Comparison of ENCODE assay signal across 10 mouse cellular contexts in genomic region chr8:111853219-111853618, GRCm38 (mm10). TPM values are rescaled to one million over a fixed set of nuclear protein-coding genes. Genes with fewer than 3 reads are reported as not detected.
DNase-seq lines count a peak whose midpoint lies in the region; ATAC-seq and TF ChIP-seq lines count a peak whose summit lies in the region.
"Not testable (repeated sequence)": the region's sequence is repeated elsewhere in the genome, so short reads cannot be mapped to it uniquely, and the experiment has no call there.
"Had no signal": no experiment of that assay in that cellular context is flagged by ENCODE, and none has a peak within 500 bp of the region (broad histone marks: within the 10 kb centered on the region; RNA-seq: fewer than 3 reads in every experiment).

No protein-coding gene starts in this region.

- not testable (repeated sequence) for TF ChIP-seq CTCF in ES-Bruce4 (IDR thresholded peaks at IDR 0.05; ENCODE audit: low read depth, low read length); forebrain, postnatal 0 days (IDR thresholded peaks at IDR 0.05; ENCODE audit: low read depth); liver, embryonic 14.5 days (IDR thresholded peaks at IDR 0.05; ENCODE audit: low read depth); small intestine, adult 2 months (IDR thresholded peaks at IDR 0.05; ENCODE audit: extremely low read depth, insufficient read length, insufficient replicate concordance, low read depth, low read length)

- not testable (repeated sequence) for H3K27ac ChIP-seq in ES-Bruce4 (ENCODE audit: insufficient read depth, low read length); embryonic facial prominence, embryonic 12.5 days; forebrain, postnatal 0 days (ENCODE audit: low read depth, low read length); hindbrain, embryonic 12.5 days; kidney, embryonic 16.5 days (ENCODE audit: low read length); liver, embryonic 14.5 days; midbrain, embryonic 13.5 days; small intestine, adult 2 months (ENCODE audit: insufficient read depth, low read depth, low read length)

- 62% methylated on average over 12 of the region's 12 CpGs for WGBS in embryonic facial prominence, embryonic 12.5 days
- 60% methylated on average over 12 of the region's 12 CpGs for WGBS in forebrain, postnatal 0 days
- whole genome bisulfite sequencing in hindbrain, embryonic 12.5 days: 60% methylated on average over 12 of the region's 12 CpGs
- 51% methylated on average over 12 of the region's 12 CpGs for WGBS in kidney, embryonic 16.5 days
- 37% methylated on average over 12 of the region's 12 CpGs for WGBS in liver, embryonic 14.5 days (ENCODE audit: insufficient replicate concordance)
- 57% methylated on average over 12 of the region's 12 CpGs for WGBS in midbrain, embryonic 13.5 days
- 37% methylated on average over 12 of the region's 12 CpGs for WGBS in small intestine, adult 2 months

- TF ChIP-seq POLR2A in ES-Bruce4 (IDR thresholded peaks at IDR 0.05; ENCODE audit: insufficient read depth, low read length); small intestine, adult 2 months (IDR thresholded peaks at IDR 0.05; ENCODE audit: low read depth, low read length): not testable (repeated sequence)

- ATAC-seq in embryonic facial prominence, embryonic 12.5 days (ENCODE audit: insufficient number of reproducible peaks, insufficient read depth, low FRiP score, low TSS enrichment); forebrain, postnatal 0 days; hindbrain, embryonic 12.5 days (ENCODE audit: low FRiP score); kidney, embryonic 16.5 days (ENCODE audit: low FRiP score, low TSS enrichment); liver, embryonic 14.5 days (ENCODE audit: insufficient read depth); midbrain, embryonic 13.5 days: not testable (repeated sequence)

- not testable (repeated sequence) for H3K4me1 ChIP-seq in ES-Bruce4 (ENCODE audit: control insufficient read depth, insufficient read depth, low read length); embryonic facial prominence, embryonic 12.5 days; forebrain, postnatal 0 days (ENCODE audit: insufficient read depth); kidney, embryonic 16.5 days (ENCODE audit: insufficient read depth, low read length); small intestine, adult 2 months (ENCODE audit: control insufficient read depth, insufficient read depth, insufficient read length, low read length)
- peaks cover 15% of the 10 kb centered on the region for H3K4me1 ChIP-seq in hindbrain, embryonic 12.5 days
- peaks cover 0 to 24% of the 10 kb centered on the region in 2 experiments for H3K4me1 ChIP-seq in liver, embryonic 14.5 days (replicated peaks; ENCODE audit: control insufficient read depth in 2 of 2, insufficient read depth in 2 of 2, low read length in 1 of 2)
- H3K4me1 ChIP-seq in midbrain, embryonic 13.5 days (replicated peaks): peaks cover 20% of the 10 kb centered on the region

- H3K36me3 ChIP-seq in ES-Bruce4 (ENCODE audit: control insufficient read depth, insufficient read depth, low read length, poor library complexity, severe bottlenecking): peaks cover 13% of the 10 kb centered on the region
- H3K36me3 ChIP-seq in embryonic facial prominence, embryonic 12.5 days; forebrain, postnatal 0 days (ENCODE audit: insufficient read depth); hindbrain, embryonic 12.5 days; kidney, embryonic 16.5 days (ENCODE audit: insufficient read depth, low read length); liver, embryonic 14.5 days (replicated peaks; ENCODE audit: control insufficient read depth, insufficient read depth, low read depth); midbrain, embryonic 13.5 days; small intestine, adult 2 months (ENCODE audit: control insufficient read depth, insufficient read depth, low read length): not testable (repeated sequence)

- DNase-seq in forebrain, postnatal 0 days; liver, embryonic 14.5 days (ENCODE audit: low read depth in 3 of 3, low spot score in 3 of 3): not testable (repeated sequence)

- peak overlapping the region; percentile 79 for H3K4me2 ChIP-seq in embryonic facial prominence, embryonic 12.5 days (replicated peaks)
- peak overlapping the region; percentile 85 for H3K4me2 ChIP-seq in forebrain, postnatal 0 days (ENCODE audit: low read depth)
- H3K4me2 ChIP-seq in hindbrain, embryonic 12.5 days (replicated peaks): peak overlapping the region; percentile 82
- H3K4me2 ChIP-seq in kidney, embryonic 16.5 days (replicated peaks; ENCODE audit: low read depth, low read length): peak overlapping the region; percentile 93
- H3K4me2 ChIP-seq in liver, embryonic 14.5 days (ENCODE audit: low read depth): peak overlapping the region; percentile 75
- H3K4me2 ChIP-seq in midbrain, embryonic 13.5 days (replicated peaks): peak overlapping the region; percentile 90

- peak overlapping the region; percentile 74 for H3K4me3 ChIP-seq in ES-Bruce4 (ENCODE audit: low read depth, low read length)
- H3K4me3 ChIP-seq in embryonic facial prominence, embryonic 12.5 days: peak overlapping the region; percentile 95
- peak overlapping the region; percentile 71 for H3K4me3 ChIP-seq in forebrain, postnatal 0 days (ENCODE audit: low read depth, low read length)
- H3K4me3 ChIP-seq in hindbrain, embryonic 12.5 days: peak overlapping the region; percentile 91
- peak overlapping the region; percentile 88 for H3K4me3 ChIP-seq in kidney, embryonic 16.5 days (ENCODE audit: low read length)
- H3K4me3 ChIP-seq in liver, embryonic 14.5 days (ENCODE audit: insufficient read depth in 1 of 2, low read depth in 2 of 2, low read length in 2 of 2): peak overlapping the region; percentile 83 to 90
- peak overlapping the region; percentile 91 for H3K4me3 ChIP-seq in midbrain, embryonic 13.5 days (replicated peaks)
- peak overlapping the region; percentile 37 for H3K4me3 ChIP-seq in small intestine, adult 2 months (ENCODE audit: low read depth, low read length)

- TF ChIP-seq EP300 in ES-Bruce4 (IDR thresholded peaks at IDR 0.05; ENCODE audit: insufficient read depth, low read depth, low read length); liver, embryonic 14.5 days (IDR thresholded peaks at IDR 0.05; ENCODE audit: low read depth): not testable (repeated sequence)

- peak overlapping the region; percentile 64 for H3K9ac ChIP-seq in ES-Bruce4 (ENCODE audit: low read depth, poor library complexity, severe bottlenecking)
- peak overlapping the region; percentile 92 for H3K9ac ChIP-seq in embryonic facial prominence, embryonic 12.5 days
- H3K9ac ChIP-seq in forebrain, postnatal 0 days: peak overlapping the region; percentile 69
- H3K9ac ChIP-seq in hindbrain, embryonic 12.5 days: peak overlapping the region; percentile 87
- H3K9ac ChIP-seq in kidney, embryonic 16.5 days (replicated peaks; ENCODE audit: low read length): peak overlapping the region; percentile 86
- peak overlapping the region; percentile 68 for H3K9ac ChIP-seq in liver, embryonic 14.5 days (replicated peaks)
- peak overlapping the region; percentile 88 for H3K9ac ChIP-seq in midbrain, embryonic 13.5 days (replicated peaks)

- not testable (repeated sequence) for H3K27me3 ChIP-seq in ES-Bruce4 (ENCODE audit: control insufficient read depth, insufficient read depth, low read length, poor library complexity, severe bottlenecking); embryonic facial prominence, embryonic 12.5 days; forebrain, postnatal 0 days (ENCODE audit: insufficient read depth, low read length); hindbrain, embryonic 12.5 days; kidney, embryonic 16.5 days (ENCODE audit: insufficient read depth, low read length); liver, embryonic 14.5 days (ENCODE audit: control insufficient read depth, insufficient read depth, low read length); midbrain, embryonic 13.5 days; small intestine, adult 2 months (ENCODE audit: control insufficient read depth, insufficient read depth, low read length)

- H3K9me3 ChIP-seq in ES-Bruce4 (replicated peaks; ENCODE audit: control insufficient read depth, insufficient read depth, low read length, poor library complexity, severe bottlenecking); embryonic facial prominence, embryonic 12.5 days; forebrain, postnatal 0 days (ENCODE audit: low read length); hindbrain, embryonic 12.5 days (replicated peaks); kidney, embryonic 16.5 days (ENCODE audit: low read length); liver, embryonic 14.5 days (ENCODE audit: control insufficient read depth, low read length); midbrain, embryonic 13.5 days: not testable (repeated sequence)

RNA-seq across cellular contexts. Expression of gene Cfdp1, which starts 0.9 kb away (rescaled TPM):
- polyA plus RNA-seq in ES-Bruce4 (2011; ENCODE audit: insufficient read depth, insufficient read length, low read depth, missing spikeins): 261 and 265 TPM in 2 replicates
- polyA plus RNA-seq in embryonic facial prominence, embryonic 12.5 days (2016; fragmentation: Nextera tagmentation; extraction: Ambion mirVana): 235 and 250 TPM in 2 replicates
- 121 and 128 TPM in 2 replicates for total RNA-seq in forebrain, postnatal 0 days (2014; rRNA removed)
- polyA plus RNA-seq in forebrain, postnatal 0 days (2015; fragmentation: Nextera tagmentation; extraction: Ambion mirVana): 195 and 214 TPM in 2 replicates
- 192 and 212 TPM in 2 replicates for polyA plus RNA-seq in hindbrain, embryonic 12.5 days (2016; fragmentation: Nextera tagmentation; extraction: Ambion mirVana)
- 220 and 232 TPM in 2 replicates for polyA plus RNA-seq in kidney, embryonic 16.5 days (2015; fragmentation: Nextera tagmentation; extraction: Ambion mirVana)
- polyA plus RNA-seq in liver, embryonic 14.5 days (2012; rRNA removed): 13.2 and 46.8 TPM in 2 replicates
- polyA plus RNA-seq in liver, embryonic 14.5 days (2014; fragmentation: Nextera tagmentation; extraction: Ambion mirVana): 82.8 and 93.3 TPM in 2 replicates
- polyA plus RNA-seq in midbrain, embryonic 13.5 days (2015; fragmentation: Nextera tagmentation; extraction: Ambion mirVana): 193 and 196 TPM in 2 replicates
- 0.20 and 0.25 TPM in 2 replicates for polyA plus RNA-seq in small intestine, adult 2 months (2012; rRNA removed)

RNA-seq across cellular contexts. Expression of gene Tmem170, which starts 23.3 kb away (rescaled TPM):
- 30.4 and 31.2 TPM in 2 replicates for polyA plus RNA-seq in ES-Bruce4 (2011; ENCODE audit: insufficient read depth, insufficient read length, low read depth, missing spikeins)
- polyA plus RNA-seq in embryonic facial prominence, embryonic 12.5 days (2016; fragmentation: Nextera tagmentation; extraction: Ambion mirVana): 8.8 and 8.9 TPM in 2 replicates
- total RNA-seq in forebrain, postnatal 0 days (2014; rRNA removed): 3.0 and 3.6 TPM in 2 replicates
- polyA plus RNA-seq in forebrain, postnatal 0 days (2015; fragmentation: Nextera tagmentation; extraction: Ambion mirVana): 1.5 and 2.0 TPM in 2 replicates
- polyA plus RNA-seq in hindbrain, embryonic 12.5 days (2016; fragmentation: Nextera tagmentation; extraction: Ambion mirVana): 7.5 and 8.5 TPM in 2 replicates
- polyA plus RNA-seq in kidney, embryonic 16.5 days (2015; fragmentation: Nextera tagmentation; extraction: Ambion mirVana): 10.6 and 13.7 TPM in 2 replicates
- polyA plus RNA-seq in liver, embryonic 14.5 days (2012; rRNA removed): 1.9 and 2.3 TPM in 2 replicates
- 1.8 and 2.1 TPM in 2 replicates for polyA plus RNA-seq in liver, embryonic 14.5 days (2014; fragmentation: Nextera tagmentation; extraction: Ambion mirVana)
- polyA plus RNA-seq in midbrain, embryonic 13.5 days (2015; fragmentation: Nextera tagmentation; extraction: Ambion mirVana): 5.3 and 5.4 TPM in 2 replicates
- 4.2 and 11.0 TPM in 2 replicates for polyA plus RNA-seq in small intestine, adult 2 months (2012; rRNA removed)

RNA-seq across cellular contexts. Expression of gene Chst5, which starts 57.0 kb away (rescaled TPM):
- polyA plus RNA-seq in ES-Bruce4 (2011; ENCODE audit: insufficient read depth, insufficient read length, low read depth, missing spikeins): 0.81 and 1.5 TPM in 2 replicates
- polyA plus RNA-seq in embryonic facial prominence, embryonic 12.5 days (2016; fragmentation: Nextera tagmentation; extraction: Ambion mirVana): 2.9 and 4.1 TPM in 2 replicates
- 1.5 and 3.7 TPM in 2 replicates for total RNA-seq in forebrain, postnatal 0 days (2014; rRNA removed)
- 1.8 and 2.6 TPM in 2 replicates for polyA plus RNA-seq in forebrain, postnatal 0 days (2015; fragmentation: Nextera tagmentation; extraction: Ambion mirVana)
- polyA plus RNA-seq in hindbrain, embryonic 12.5 days (2016; fragmentation: Nextera tagmentation; extraction: Ambion mirVana): 4.7 and 5.1 TPM in 2 replicates
- polyA plus RNA-seq in kidney, embryonic 16.5 days (2015; fragmentation: Nextera tagmentation; extraction: Ambion mirVana): 1.3 and 1.9 TPM in 2 replicates
- polyA plus RNA-seq in liver, embryonic 14.5 days (2012; rRNA removed): 0.02 and 0.03 TPM in 2 replicates
- not detected in 2 replicates for polyA plus RNA-seq in liver, embryonic 14.5 days (2014; fragmentation: Nextera tagmentation; extraction: Ambion mirVana)
- 3.1 and 4.2 TPM in 2 replicates for polyA plus RNA-seq in midbrain, embryonic 13.5 days (2015; fragmentation: Nextera tagmentation; extraction: Ambion mirVana)
- polyA plus RNA-seq in small intestine, adult 2 months (2012; rRNA removed): 0.09 and 0.15 TPM in 2 replicates
- total RNA-seq: heart, postnatal 25 days had no signal
- polyA plus RNA-seq: CD4-positive, CD25-positive, alpha-beta regulatory T cell, adult 4 months had no signal

Comparison
In these comparisons a context has a peak if more than half of its experiments do, and no peak if none do; other contexts are left out.
1. H3K4me3 ChIP-seq: peak in every context shown above with its lines; median percentile 95 in embryonic facial prominence, embryonic 12.5 days; 91 in hindbrain, embryonic 12.5 days; 91 in midbrain, embryonic 13.5 days; 88 in kidney, embryonic 16.5 days; 86 in liver, embryonic 14.5 days; 74 in ES-Bruce4; 71 in forebrain, postnatal 0 days; 37 in small intestine, adult 2 months.
2. RNA of gene Cfdp1, which starts 0.9 kb away (polyA plus RNA-seq): 261 to 265 TPM in ES-Bruce4, 235 to 250 TPM in embryonic facial prominence, embryonic 12.5 days, 220 to 232 TPM in kidney, embryonic 16.5 days, 195 to 214 TPM in forebrain, postnatal 0 days, 193 to 196 TPM in midbrain, embryonic 13.5 days, 192 to 212 TPM in hindbrain, embryonic 12.5 days and 13.2 to 93.3 TPM in liver, embryonic 14.5 days; 0.20 to 0.25 TPM in small intestine, adult 2 months; every median in the first group is over 10 times any median in the second.
3. Peak in every context shown above with its lines, with median percentiles within 50 percentile points of each other: H3K9ac ChIP-seq and H3K4me2 ChIP-seq.